Mouse (Mus musculus) C3H10T1/2 (cell line): ENCODE measurements around the gene Gm20777. TPM values are rescaled to one million over a fixed set of nuclear protein-coding genes. Genes with fewer than 3 reads are reported as not detected.

Experiments used
- polyA plus RNA-seq, 2 experiments: library from polyadenylated mRNA; unstranded; fragments of >200 nt; fragmentation: generic; extraction: Trizol; gene quantifications; one replicate each; pipeline ENCODE4 v1.2.1; 2012; ENCODE audit warnings: missing spikeins in 2 of 2

The Gm20777 gene
- polyA plus RNA-seq, result not detected

DNA sequence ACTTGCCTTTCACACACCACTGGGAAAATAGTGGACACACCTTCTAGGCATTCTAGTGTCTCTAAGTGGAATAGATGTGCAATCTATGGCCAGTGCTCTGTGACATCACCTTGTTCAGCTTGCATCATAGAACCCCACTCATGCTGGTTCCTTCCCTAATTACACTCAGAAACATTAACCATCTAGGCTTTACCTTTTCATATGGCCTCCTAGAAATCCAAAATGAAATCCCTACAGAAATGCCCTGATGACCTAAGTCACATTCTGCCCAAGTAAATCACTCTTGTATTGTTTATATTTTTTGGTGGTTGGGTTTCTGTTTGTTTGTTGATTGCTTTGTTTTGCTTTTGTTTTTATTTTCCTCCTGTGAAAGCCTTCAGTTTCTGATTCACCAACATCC is at the start of gene Gm20777:
TSS of gene Gm20777 (minus strand) at position 101 of the 400 bp plus-strand sequence.

Other genes with a start within 250 kb of the Gm20777 start
- not detected for gene Gm20737, start 216.4 kb downstream of the Gm20777 start, polyA plus RNA-seq
- gene Gm21775, start 199.0 kb downstream of the Gm20777 start, polyA plus RNA-seq, result not detected
- gene Gm21900, start 136.1 kb downstream of the Gm20777 start, polyA plus RNA-seq, result not detected